In the genomic region with DNA sequence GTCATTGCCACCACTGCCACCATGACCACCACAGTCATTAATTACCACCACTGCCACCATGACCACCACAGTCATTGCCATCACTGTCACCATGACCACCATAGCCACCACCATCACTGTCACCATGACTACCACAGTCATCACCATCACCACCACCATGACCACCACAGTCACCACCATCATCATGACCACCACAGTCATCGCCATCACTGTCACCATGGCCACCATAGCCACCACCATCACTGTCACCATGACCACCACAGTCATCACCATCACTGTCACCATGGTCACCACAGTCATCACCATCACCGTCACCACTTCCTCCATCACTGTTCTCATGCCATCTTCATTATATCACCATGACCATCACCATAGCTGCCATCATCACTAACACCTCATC, we compare ENCODE assay signal across 24 mouse cellular contexts. TPM values are rescaled to one million over a fixed set of nuclear protein-coding genes. Genes with fewer than 3 reads are reported as not detected.
"Had no signal": no experiment of that assay in that cellular context is flagged by ENCODE, and none has a peak within 500 bp of the region (broad histone marks: within the 10 kb centered on the region; RNA-seq: fewer than 3 reads in every experiment).

No protein-coding gene starts in this region.

- H3K27ac ChIP-seq: kidney, postnatal 0 days; limb, embryonic 10.5 days; limb, embryonic 13.5 days; liver, embryonic 12.5 days; liver, embryonic 15.5 days; lung, embryonic 15.5 days; midbrain, embryonic 13.5 days; stomach, postnatal 0 days had no signal

- H3K27me3 ChIP-seq: liver, embryonic 15.5 days; lung, embryonic 15.5 days; midbrain, embryonic 13.5 days had no signal

- DNase-seq: kidney, adult 2 months; kidney, postnatal 25 days; liver; lung, adult 18-20 months; lung, postnatal 14 days; lung, postnatal 4 days; right cerebral cortex, adult 18-20 months; right cerebral cortex, postnatal 25 days; spleen, adult 18-20 months; thymus, adult 2 months; thymus, postnatal 14 days had no signal

- H3K9me3 ChIP-seq: limb, embryonic 10.5 days; limb, embryonic 13.5 days; liver, embryonic 12.5 days; liver, embryonic 15.5 days; lung, embryonic 15.5 days; midbrain, embryonic 10.5 days; midbrain, embryonic 13.5 days had no signal

- H3K4me3 ChIP-seq: limb, embryonic 10.5 days; limb, embryonic 13.5 days; liver, embryonic 12.5 days; liver, embryonic 15.5 days; lung, embryonic 15.5 days; midbrain, embryonic 10.5 days; midbrain, embryonic 13.5 days had no signal

- H3K36me3 ChIP-seq: limb, embryonic 10.5 days; limb, embryonic 13.5 days; liver, embryonic 12.5 days; liver, embryonic 15.5 days; lung, embryonic 15.5 days; midbrain, embryonic 10.5 days; midbrain, embryonic 13.5 days had no signal

- ATAC-seq: intestine, postnatal 0 days; liver, embryonic 12.5 days; midbrain, embryonic 13.5 days; midbrain, embryonic 16.5 days had no signal

- H3K4me2 ChIP-seq: limb, embryonic 13.5 days; liver, embryonic 12.5 days; liver, embryonic 15.5 days; lung, embryonic 15.5 days; midbrain, embryonic 13.5 days had no signal

RNA-seq across cellular contexts. Expression of gene Gck, which starts 48.6 kb away (rescaled TPM):
- total RNA-seq: megakaryocyte progenitor cell, adult 5-6 weeks; monocyte, adult 5-6 weeks had no signal
